Mouse (Mus musculus): ENCODE measurements around the gene Rab4a.

DNA sequence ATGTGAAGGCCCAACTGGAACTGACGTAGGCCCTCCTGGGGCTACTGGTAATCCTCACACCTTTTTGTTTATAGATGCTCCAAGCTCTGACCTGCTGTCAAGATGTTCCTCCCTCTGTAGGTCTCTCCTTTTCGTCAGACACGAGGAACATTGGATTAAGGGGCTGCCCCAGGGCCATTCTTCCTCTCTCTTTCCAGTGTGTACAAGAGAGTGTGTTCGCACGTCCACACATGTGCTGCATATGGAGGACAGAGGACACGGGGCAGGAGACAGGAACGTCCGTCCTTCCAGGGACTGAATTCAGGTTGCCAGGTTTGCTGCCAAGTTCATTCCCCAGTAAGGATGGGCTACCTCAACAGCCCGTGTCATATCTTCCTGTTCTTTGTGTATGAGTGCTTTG is 16.3 kb upstream of the Rab4a start:
- TF ChIP-seq CTCF (IDR thresholded peaks at IDR 0.05 in 2 of 3, conservative IDR thresholded peaks at IDR 0.05 in 1 of 3; ENCODE audit: control insufficient read depth in 1 of 3, insufficient read depth in 1 of 3, low read depth in 2 of 3, low read length in 3 of 3, poor library complexity in 1 of 3, severe bottlenecking in 1 of 3) (no peak), MAFK (IDR thresholded peaks at IDR 0.05; ENCODE audit: borderline replicate concordance, low read depth, low read length) (no peak), POLR2A (IDR thresholded peaks at IDR 0.05; ENCODE audit: control insufficient read depth in 1 of 2, insufficient read depth in 1 of 2, low read depth in 1 of 2, low read length in 2 of 2, poor library complexity in 1 of 2) (no peak), ZKSCAN1 (IDR thresholded peaks at IDR 0.05; ENCODE audit: low read depth, low read length) (no peak), SMC3 (IDR thresholded peaks at IDR 0.05; ENCODE audit: low read depth, low read length) (no peak), KAT2A (conservative IDR thresholded peaks at IDR 0.05; ENCODE audit: low read depth, low read length) (no peak), USF2 (IDR thresholded peaks at IDR 0.05; ENCODE audit: borderline replicate concordance in 1 of 2, insufficient read depth in 1 of 2, low read depth in 1 of 2, low read length in 2 of 2) (no peak), TAL1 (IDR thresholded peaks at IDR 0.05; ENCODE audit: low read length) (no peak), CHD2 (IDR thresholded peaks at IDR 0.05; ENCODE audit: low read length) (no peak), NELFE (IDR thresholded peaks at IDR 0.05; ENCODE audit: low read depth, low read length) (no peak), RCOR1 (IDR thresholded peaks at IDR 0.05; ENCODE audit: low read depth, low read length) (no peak), BHLHE40 (IDR thresholded peaks at IDR 0.05; ENCODE audit: borderline replicate concordance, low read depth, low read length) (no peak), ZNF384 (IDR thresholded peaks at IDR 0.05; ENCODE audit: low read depth, low read length) (no peak), GATA1 (IDR thresholded peaks at IDR 0.05; ENCODE audit: low read depth, low read length) (no peak)
